14 mouse cellular contexts compared by ENCODE assay signal in the genomic region with DNA sequence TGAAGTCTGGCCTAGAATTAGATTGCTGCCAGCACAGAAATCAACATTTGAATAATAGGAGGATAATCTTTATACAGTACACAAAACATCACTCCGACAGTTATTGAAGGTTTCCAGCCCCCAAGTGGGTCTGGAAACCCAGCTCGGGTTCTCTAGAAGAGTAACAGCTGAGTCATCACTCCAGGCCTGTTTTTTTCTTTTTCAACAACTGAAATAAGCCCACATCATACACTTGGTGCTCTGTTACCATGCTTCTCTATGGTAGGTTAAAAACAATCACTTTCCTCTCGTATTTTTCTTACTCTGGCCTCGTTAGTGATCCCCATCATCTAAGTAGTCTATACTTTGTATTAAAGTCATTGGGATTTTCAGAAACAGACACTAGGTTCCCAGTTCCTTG.
"Had no signal": no experiment of that assay in that cellular context is flagged by ENCODE, and none has a peak within 500 bp of the region (broad histone marks: within the 10 kb centered on the region; RNA-seq: fewer than 3 reads in every experiment).

No protein-coding gene starts in this region.

- H3K4me3 ChIP-seq: liver, embryonic 15.5 days; neural tube, embryonic 12.5 days; stomach, embryonic 15.5 days had no signal

- H3K9ac ChIP-seq: liver, embryonic 15.5 days; neural tube, embryonic 12.5 days; stomach, embryonic 15.5 days had no signal

- H3K27me3 ChIP-seq: liver, embryonic 15.5 days; neural tube, embryonic 12.5 days; stomach, embryonic 15.5 days had no signal

- ATAC-seq: intestine, postnatal 0 days; lung, postnatal 0 days had no signal

- H3K9me3 ChIP-seq: liver, embryonic 15.5 days; stomach, embryonic 15.5 days had no signal

- H3K4me1 ChIP-seq: stomach, embryonic 15.5 days had no signal

- H3K4me2 ChIP-seq: liver, embryonic 11.5 days; liver, embryonic 15.5 days; neural tube, embryonic 12.5 days; stomach, embryonic 15.5 days had no signal

- DNase-seq: kidney, adult 8-10 months; kidney, postnatal 10 days; kidney, postnatal 4 days; lung, adult 2 months; lung, postnatal 36 days; midbrain, embryonic 14.5 days; right cerebral cortex, postnatal 14 days; thymus, postnatal 4 days had no signal

- H3K27ac ChIP-seq: liver, embryonic 15.5 days; neural tube, embryonic 12.5 days; stomach, embryonic 15.5 days had no signal
